Mouse (Mus musculus): ENCODE results near the gene Gosr1.
"Not testable (repeated sequence)": the region's sequence is repeated elsewhere in the genome, so short reads cannot be mapped to it uniquely, and the experiment has no call there.

The Gosr1 gene

GRCm38 (mm10) chr11:76734560-76734959, 28.8 kb downstream of the Gosr1 start:
- no peak for DNase-seq (ENCODE audit: low spot score)

- no peak for DNase-seq (ENCODE audit: low spot score)
Measured at GRCm38 (mm10) chr11:76730650-76731049, 32.7 kb downstream of the Gosr1 start.

GRCm38 (mm10) chr11:76728093-76728492, 35.3 kb downstream of the Gosr1 start:
- no peak for DNase-seq (ENCODE audit: low spot score)

GRCm38 (mm10) chr11:76723911-76724310, 39.5 kb downstream of the Gosr1 start:
- DNase-seq (ENCODE audit: low spot score): no peak

GRCm38 (mm10) chr11:76717000-76717399, 46.4 kb downstream of the Gosr1 start:
- no peak for DNase-seq (ENCODE audit: low spot score)

GRCm38 (mm10) chr11:76709625-76710452, 53.5 kb downstream of the Gosr1 start:
- peak; percentile 36 for DNase-seq (ENCODE audit: low spot score)

GRCm38 (mm10) chr11:76708881-76709280, 54.5 kb downstream of the Gosr1 start:
- no peak for DNase-seq (ENCODE audit: low spot score)

GRCm38 (mm10) chr11:76708066-76708465, 55.3 kb downstream of the Gosr1 start:
- no peak for DNase-seq (ENCODE audit: low spot score)

GRCm38 (mm10) chr11:76707656-76708055, 55.7 kb downstream of the Gosr1 start:
- no peak for DNase-seq (ENCODE audit: low spot score)

- DNase-seq (ENCODE audit: low spot score): no peak
Measured at GRCm38 (mm10) chr11:76699626-76700025, 63.8 kb downstream of the Gosr1 start.

GRCm38 (mm10) chr11:76695810-76696209, 67.6 kb downstream of the Gosr1 start:
- no peak for DNase-seq (ENCODE audit: low spot score)

GRCm38 (mm10) chr11:76692096-76692495, 71.3 kb downstream of the Gosr1 start:
- no peak for DNase-seq (ENCODE audit: low spot score)

GRCm38 (mm10) chr11:76685604-76686003, 77.8 kb downstream of the Gosr1 start:
- no peak for DNase-seq (ENCODE audit: low spot score)

GRCm38 (mm10) chr11:76679508-76679907, 83.9 kb downstream of the Gosr1 start, which contains the start of gene Trarg1:
Gene Trarg1, plus strand, starts transcription at chr11:76679808.
- DNase-seq (ENCODE audit: low spot score): not testable (repeated sequence)
